Mouse (Mus musculus) CH12.LX (cell line): ENCODE results near the gene Atp6v1g3. TPM values are rescaled to one million over a fixed set of nuclear protein-coding genes. Genes with fewer than 3 reads are reported as not detected.

Experiments
- DNase-seq: peaks from one replicate; pipeline ENCODE4 v3.0.0-alpha.2; 2013; ENCODE audit errors: extremely low read depth
- H3K27ac ChIP-seq: 2 replicates; pipeline ENCODE4 v1.5.1; 2012; ENCODE audit warnings: low read depth, mild to moderate bottlenecking, control low read depth, moderate library complexity; ENCODE audit not compliant: insufficient read depth
- H3K27me3 ChIP-seq: replicated peaks from 2 replicates; pipeline ENCODE3; 2012; ENCODE audit warnings: inconsistent platforms
- H3K36me3 ChIP-seq, 2 experiments: replicated peaks in 1 of 2; 2 replicates each; pipeline versions ENCODE3 to v1.6.1; 2012; ENCODE audit warnings: inconsistent platforms in 1 of 2, low read length in 1 of 2, mild to moderate bottlenecking in 1 of 2, mixed read lengths in 1 of 2, moderate library complexity in 1 of 2; ENCODE audit not compliant: control insufficient read depth in 1 of 2, insufficient read depth in 1 of 2
- H3K4me1 ChIP-seq, 2 experiments: 2 replicates each; pipeline ENCODE4 v1.6.1; 2012; ENCODE audit warnings: inconsistent platforms in 1 of 2, moderate library complexity in 1 of 2; ENCODE audit not compliant: insufficient read depth in 2 of 2, control insufficient read depth in 1 of 2
- H3K4me2 ChIP-seq: 2 replicates; pipeline ENCODE4 v1.6.1; 2012; ENCODE audit warnings: low read depth, mild to moderate bottlenecking, control low read depth; ENCODE audit not compliant: poor library complexity, insufficient read depth, severe bottlenecking
- H3K4me3 ChIP-seq, 3 experiments: fragments of 150-350 bp in 1 of 3; sonication (generic) in 1 of 3; replicated peaks in 1 of 3; 2 replicates each; pipeline versions ENCODE3 to v1.5.1; 2011 to 2012; ENCODE audit warnings: low read depth in 2 of 3, low read length in 2 of 3, mild to moderate bottlenecking in 2 of 3, moderate library complexity in 2 of 3, control low read depth in 1 of 3, improper control_type of control experiment in 1 of 3, inconsistent platforms in 1 of 3, mixed read lengths in 1 of 3; ENCODE audit not compliant: poor library complexity in 1 of 3
- H3K79me2 ChIP-seq: replicated peaks from 2 replicates; pipeline ENCODE4 v1.6.1; 2012; ENCODE audit warnings: mild to moderate bottlenecking, moderate library complexity; ENCODE audit not compliant: control insufficient read depth, poor library complexity, insufficient read depth, severe bottlenecking; ENCODE audit errors: extremely low read depth
- H3K9ac ChIP-seq: 2 replicates; pipeline ENCODE4 v1.6.1; 2012; ENCODE audit warnings: low read depth, mild to moderate bottlenecking, control low read depth, moderate library complexity; ENCODE audit not compliant: insufficient read depth
- H3K9me3 ChIP-seq: replicated peaks from 2 replicates; pipeline ENCODE3; 2012; ENCODE audit warnings: low read length, inconsistent platforms, mixed read lengths
- BHLHE40 ChIP-seq: IDR thresholded peaks from 2 replicates; pipeline ENCODE4 v1.6.1; 2011; ENCODE audit warnings: mild to moderate bottlenecking, low read depth, low read length, improper control_type of control experiment
- CHD1 ChIP-seq: IDR thresholded peaks from 2 replicates; pipeline ENCODE4 v1.6.1; 2012; ENCODE audit warnings: low read depth, low read length, improper control_type of control experiment, inconsistent platforms
- ELF1 ChIP-seq: IDR thresholded peaks from 2 replicates; pipeline ENCODE4 v1.6.1; 2014; ENCODE audit warnings: low read depth, mild to moderate bottlenecking, inconsistent platforms, low read length, improper control_type of control experiment
- ETS1 ChIP-seq: conservative IDR thresholded peaks from 2 replicates; pipeline ENCODE4 v1.6.1; 2012; ENCODE audit warnings: low read depth, mild to moderate bottlenecking, inconsistent platforms, low read length, improper control_type of control experiment, moderate library complexity
- GABPA ChIP-seq: IDR thresholded peaks from 2 replicates; pipeline ENCODE4 v1.6.1; 2012; ENCODE audit warnings: low read depth, low read length, improper control_type of control experiment, inconsistent platforms; ENCODE audit not compliant: insufficient replicate concordance
- HCFC1 ChIP-seq: IDR thresholded peaks from 2 replicates; pipeline ENCODE4 v1.6.1; 2012; ENCODE audit warnings: low read depth, mild to moderate bottlenecking, inconsistent platforms, low read length, improper control_type of control experiment
- IRF4 ChIP-seq: IDR thresholded peaks from 2 replicates; pipeline ENCODE4 v1.6.1; 2014; ENCODE audit warnings: low read depth, mild to moderate bottlenecking, inconsistent platforms, low read length, improper control_type of control experiment
- JUN ChIP-seq: IDR thresholded peaks from 2 replicates; pipeline ENCODE4 v1.6.1; 2011; ENCODE audit warnings: low read depth, mild to moderate bottlenecking, low read length, improper control_type of control experiment, moderate library complexity; ENCODE audit not compliant: insufficient read depth
- MAFK ChIP-seq: IDR thresholded peaks from 2 replicates; pipeline ENCODE4 v1.6.1; 2011; ENCODE audit warnings: low read length, improper control_type of control experiment; ENCODE audit not compliant: insufficient replicate concordance
- MAX ChIP-seq: IDR thresholded peaks from 2 replicates; pipeline ENCODE4 v1.6.1; 2011; ENCODE audit warnings: low read length, improper control_type of control experiment
- MEF2A ChIP-seq: IDR thresholded peaks from 2 replicates; pipeline ENCODE4 v1.6.1; 2014; ENCODE audit warnings: low read depth, mild to moderate bottlenecking, inconsistent platforms, low read length, improper control_type of control experiment, borderline replicate concordance
- MXI1 ChIP-seq: IDR thresholded peaks from 2 replicates; pipeline ENCODE4 v1.6.1; 2011; ENCODE audit warnings: mild to moderate bottlenecking, low read depth, low read length, improper control_type of control experiment
- MYC ChIP-seq: IDR thresholded peaks from 2 replicates; pipeline ENCODE4 v1.6.1; 2011; ENCODE audit warnings: low read depth, mild to moderate bottlenecking, improper control_type of control experiment, low read length
- NELFE ChIP-seq: IDR thresholded peaks from 2 replicates; pipeline ENCODE4 v1.6.1; 2011; ENCODE audit warnings: low read depth, low read length, improper control_type of control experiment
- NRF1 ChIP-seq: IDR thresholded peaks from 2 replicates; pipeline ENCODE4 v1.6.1; 2014; ENCODE audit warnings: low read depth, mild to moderate bottlenecking, inconsistent platforms, low read length, improper control_type of control experiment, moderate library complexity
- PAX5 ChIP-seq: IDR thresholded peaks from 2 replicates; pipeline ENCODE4 v1.6.1; 2012; ENCODE audit warnings: low read length, inconsistent platforms, mixed read lengths
- POLR2A ChIP-seq: IDR thresholded peaks from 2 replicates; pipeline ENCODE4 v1.6.1; 2011; ENCODE audit warnings: low read depth, mild to moderate bottlenecking, improper control_type of control experiment, low read length
- POLR2AphosphoS2 ChIP-seq: IDR thresholded peaks from 2 replicates; pipeline ENCODE4 v1.6.1; 2011; ENCODE audit warnings: low read depth, low read length, improper control_type of control experiment
- SMC3 ChIP-seq: IDR thresholded peaks from 2 replicates; pipeline ENCODE4 v1.6.1; 2011; ENCODE audit warnings: low read depth, low read length, improper control_type of control experiment
- UBTF ChIP-seq: IDR thresholded peaks from 2 replicates; pipeline ENCODE4 v1.6.1; 2012; ENCODE audit warnings: low read depth, mild to moderate bottlenecking, inconsistent platforms, low read length, improper control_type of control experiment, moderate library complexity
- USF1 ChIP-seq: IDR thresholded peaks from 2 replicates; pipeline ENCODE4 v1.6.1; 2014; ENCODE audit warnings: low read depth, mild to moderate bottlenecking, inconsistent platforms, low read length, improper control_type of control experiment
- ZC3H11A ChIP-seq: IDR thresholded peaks from 2 replicates; pipeline ENCODE4 v1.6.1; 2012; ENCODE audit warnings: low read depth, mild to moderate bottlenecking, inconsistent platforms, low read length, improper control_type of control experiment
- ZMIZ1 ChIP-seq: IDR thresholded peaks from 2 replicates; pipeline ENCODE4 v1.6.1; 2012; ENCODE audit warnings: low read depth, mild to moderate bottlenecking, inconsistent platforms, low read length, improper control_type of control experiment
- ZNF384 ChIP-seq: IDR thresholded peaks from 2 replicates; pipeline ENCODE4 v1.6.1; 2012; ENCODE audit warnings: low read depth, low read length, improper control_type of control experiment, inconsistent platforms
- dilution Hi-C: fragments of 300-500 bp; cut with MboI; formaldehyde crosslinking; loops from 2 replicates; pipeline ENCODE4 v1.14.3; 2020; ENCODE audit warnings: low sequenced_read_pairs; ENCODE audit not compliant: extremely low pct_unique_long_range_greater_than_20kb, extremely low pct_ligation_motif_present
- in situ Hi-C: fragments of 300-500 bp; cut with MboI; formaldehyde crosslinking; loops from 3 replicates; pipeline ENCODE4 v1.14.3; 2019; ENCODE audit warnings: low sequenced_read_pairs, low pct_ligation_motif_present, low pct_unique_long_range_greater_than_20kb, mixed read lengths
- polyA plus RNA-seq: library from polyadenylated mRNA; unstranded; fragments of >175 nt; gene quantifications from 2 replicates; pipeline ENCODE4 v1.2.1, GENCODE M21; 2012; ENCODE audit warnings: low read depth; ENCODE audit not compliant: insufficient read length
- total RNA-seq, 2 experiments: library from RNA; depleted of rRNA; stranded (reverse); fragments of 300-350 nt in 1 of 2; fragments of >200 nt in 1 of 2; gene quantifications; 2 replicates each; pipeline ENCODE4 v1.2.3; 2012 to 2014

Atp6v1g3 gene
- total and polyA plus RNA-seq, 3 experiments, result not detected

GRCm38 (mm10) chr1:138331596-138331995 is 58.1 kb downstream of the Atp6v1g3 start:
- peaks cover 0 to 13% of the 10 kb centered on the region in 2 experiments; a peak in 3 of 4 replicates for H3K4me1 ChIP-seq
- DNase-seq, result no peak
- dilution Hi-C loops, result no loop called here
- no peak overlapping the region for H3K27ac ChIP-seq
- TF ChIP-seq BHLHE40, result no peak
- no peak for TF ChIP-seq MAFK
- no peak for TF ChIP-seq MEF2A
- no peak for TF ChIP-seq MAX
- no peak for TF ChIP-seq HCFC1
- TF ChIP-seq NRF1, result no peak
- TF ChIP-seq ZNF384, result no peak
- TF ChIP-seq ELF1, result no peak
- no peak for TF ChIP-seq MYC
- TF ChIP-seq POLR2AphosphoS2, result no peak
- TF ChIP-seq USF1, result no peak
- no peak for TF ChIP-seq NELFE
- TF ChIP-seq PAX5, result no peak
- no peak for TF ChIP-seq SMC3
- no peak for TF ChIP-seq ZC3H11A
- no peak for TF ChIP-seq POLR2A
- TF ChIP-seq, all 38 proteins: peak for 0
- Histone ChIP-seq H3K79me2 (no peaks in the 10 kb centered on the region), H3K4me2 (no peak overlapping the region), H3K36me3 (no peaks in the 10 kb centered on the region), H3K9me3 (no peaks in the 10 kb centered on the region), H3K9ac (no peak overlapping the region), H3K27me3 (no peaks in the 10 kb centered on the region), H3K4me3 (no peak overlapping the region)
- in situ Hi-C loops, result no loop called here

GRCm38 (mm10) chr1:138334701-138335100 is 61.2 kb downstream of the Atp6v1g3 start:
- Histone ChIP-seq H3K36me3 (no peaks in the 10 kb centered on the region), H3K27ac (no peak overlapping the region), H3K27me3 (no peaks in the 10 kb centered on the region), H3K9ac (no peak overlapping the region), H3K79me2 (no peaks in the 10 kb centered on the region), H3K4me2 (no peak overlapping the region), H3K9me3 (no peaks in the 10 kb centered on the region), H3K4me1 (no peaks in the 10 kb centered on the region), H3K4me3 (no peak overlapping the region)
- in situ Hi-C loops (no loop called here), dilution Hi-C loops (no loop called here)
- no peak for TF ChIP-seq ZNF384
- TF ChIP-seq POLR2AphosphoS2, result no peak
- no peak for TF ChIP-seq IRF4
- TF ChIP-seq MXI1, result no peak
- TF ChIP-seq ETS1, result no peak
- TF ChIP-seq MAX, result no peak
- TF ChIP-seq MAFK, result no peak
- TF ChIP-seq GABPA, result no peak
- TF ChIP-seq JUN, result no peak
- no peak for TF ChIP-seq ZMIZ1
- no peak for TF ChIP-seq UBTF
- TF ChIP-seq ELF1, result no peak
- no peak for TF ChIP-seq CHD1
- DNase-seq, result no peak
